Mouse (Mus musculus) regulatory T cell (primary cell): ENCODE measurements around the gene Gm10037.
"Not testable (repeated sequence)": the region's sequence is repeated elsewhere in the genome, so short reads cannot be mapped to it uniquely, and the experiment has no call there.

Experiments
- in situ Hi-C: fragments of 300-600 bp; cut with MboI, MseI; formaldehyde crosslinking; loops from one replicate; pipeline ENCODE4 v1.15.1; 2025; ENCODE audit warnings: high pct_unique_total_duplicates

The Gm10037 gene

DNA sequence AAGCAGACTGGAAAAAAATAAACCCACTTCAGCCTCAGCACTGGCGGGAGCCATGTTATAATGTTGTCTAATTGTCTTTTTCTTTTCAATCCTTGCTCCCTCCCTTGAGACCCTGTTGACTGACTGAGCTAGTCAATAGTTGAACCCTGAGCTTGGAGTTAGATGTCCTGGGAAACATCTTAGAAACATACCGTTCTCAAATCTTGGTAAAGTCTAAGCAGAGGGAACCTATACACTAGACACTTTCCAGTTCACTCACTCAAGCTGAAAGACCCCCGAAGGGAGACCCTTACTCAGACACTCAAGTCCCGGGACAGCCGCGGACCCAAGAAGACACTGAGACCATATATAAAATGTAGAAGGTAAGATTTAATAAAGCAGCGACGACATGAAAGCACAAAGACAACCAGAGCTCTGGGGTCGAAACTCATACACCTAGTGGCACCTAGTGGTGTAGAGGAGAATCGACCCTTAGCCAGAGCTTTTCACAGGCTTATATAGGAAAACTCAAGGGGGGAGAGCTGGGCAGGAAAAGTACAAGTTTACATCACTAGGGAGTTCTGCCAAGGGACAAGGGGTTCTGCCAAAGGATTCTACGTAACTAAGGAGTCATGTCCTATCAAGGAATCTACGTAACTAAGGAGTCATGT is 45.3 kb downstream of the Gm10037 start:
- in situ Hi-C loops = not testable (repeated sequence)

DNA sequence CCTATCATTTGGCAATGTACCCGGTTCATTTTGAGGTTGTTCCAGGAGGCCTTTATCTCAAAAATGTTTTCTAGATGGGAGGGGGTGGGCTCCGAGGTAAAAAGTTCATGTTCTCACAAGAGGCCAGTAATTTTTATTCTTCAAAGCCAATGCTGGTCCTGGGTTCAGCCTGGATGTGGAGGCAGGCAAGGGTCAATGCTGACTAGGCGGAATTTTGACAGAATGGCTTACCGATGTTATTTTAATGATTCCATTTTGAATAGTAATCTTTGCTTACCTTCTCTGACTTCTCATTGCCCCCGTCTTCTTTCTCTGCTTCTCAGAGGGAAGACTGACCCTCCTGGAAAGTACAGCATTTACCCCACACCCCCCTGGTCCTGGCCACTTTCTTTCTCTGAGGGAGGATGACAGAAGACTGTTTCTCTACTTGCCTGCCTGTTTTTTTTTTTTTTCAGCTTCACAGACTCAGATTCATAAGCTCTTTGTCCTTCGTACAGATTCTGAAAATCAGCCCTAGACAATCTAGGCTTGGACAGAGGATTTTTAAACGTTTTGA is 45.9 kb downstream of the Gm10037 start:
- in situ Hi-C loops = no loop called here

DNA sequence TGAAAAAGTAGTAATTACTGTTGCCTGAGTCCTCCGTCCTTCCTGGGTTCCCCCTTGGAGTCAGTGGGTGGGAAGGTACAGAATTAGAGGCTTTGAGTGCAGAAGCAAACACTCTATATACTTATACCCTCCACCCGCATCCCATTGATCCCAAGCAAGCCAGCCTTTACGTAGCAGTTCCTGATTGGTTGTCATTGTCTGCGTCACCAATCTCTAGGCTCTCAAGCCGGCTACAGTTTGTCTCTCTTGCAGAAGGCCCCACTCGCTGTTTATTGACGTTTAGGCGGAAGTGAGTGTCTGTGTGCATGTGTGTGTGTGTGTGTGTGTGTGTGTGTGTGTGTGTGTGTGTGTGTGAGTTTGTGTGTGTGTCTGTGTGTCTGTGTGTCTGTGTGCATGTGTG is 53.1 kb downstream of the Gm10037 start:
- in situ Hi-C loops = no loop called here
